Mouse (Mus musculus): ENCODE measurements around the gene Mettl21a. TPM values are rescaled to one million over a fixed set of nuclear protein-coding genes. Genes with fewer than 3 reads are reported as not detected.

Mettl21a gene
- polyA plus RNA-seq, 1 experiment from 2014 or later: 10.2 TPM

DNA sequence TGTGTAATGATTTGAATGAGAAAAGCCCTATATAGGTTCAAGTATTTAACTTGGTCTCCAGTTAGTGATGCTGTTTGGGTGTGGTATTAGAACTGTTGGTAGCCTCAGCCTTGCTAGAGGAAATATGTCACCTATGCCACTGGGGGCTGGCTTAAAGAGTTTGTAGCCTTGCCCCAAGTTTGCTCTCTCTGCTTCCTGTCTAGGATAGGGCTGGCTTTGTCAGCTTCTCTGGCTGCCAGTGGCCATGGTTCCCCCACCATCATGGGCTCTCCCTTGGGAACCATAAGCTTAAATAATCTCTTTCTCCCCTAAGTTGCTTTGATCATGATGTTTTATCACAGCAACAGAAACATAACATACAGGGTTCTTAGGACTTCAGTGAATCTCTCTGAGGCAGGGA, 8.2 kb upstream of the Mettl21a start:
- Histone ChIP-seq H3K4me1 (replicated peaks; ENCODE audit: control insufficient read depth, insufficient read depth, low read length) (no peaks in the 10 kb centered on the region), H3K4me2 (replicated peaks; ENCODE audit: low read depth) (no peak overlapping the region), H3K4me3 (ENCODE audit: low read depth, low read length) (no peak overlapping the region), H3K27me3 (replicated peaks; ENCODE audit: control insufficient read depth, insufficient read depth, low read length) (no peaks in the 10 kb centered on the region), H3K36me3 (ENCODE audit: control insufficient read depth, insufficient read depth) (no peaks in the 10 kb centered on the region), H3K9ac (ENCODE audit: low read depth, low read length) (no peak overlapping the region), H3K9me3 (ENCODE audit: control insufficient read depth) (no peaks in the 10 kb centered on the region), H3K27ac (ENCODE audit: low read depth, low read length) (no peak overlapping the region)
- ATAC-seq: no peak
- no peak for TF ChIP-seq CTCF (IDR thresholded peaks at IDR 0.05; ENCODE audit: low read depth)

DNA sequence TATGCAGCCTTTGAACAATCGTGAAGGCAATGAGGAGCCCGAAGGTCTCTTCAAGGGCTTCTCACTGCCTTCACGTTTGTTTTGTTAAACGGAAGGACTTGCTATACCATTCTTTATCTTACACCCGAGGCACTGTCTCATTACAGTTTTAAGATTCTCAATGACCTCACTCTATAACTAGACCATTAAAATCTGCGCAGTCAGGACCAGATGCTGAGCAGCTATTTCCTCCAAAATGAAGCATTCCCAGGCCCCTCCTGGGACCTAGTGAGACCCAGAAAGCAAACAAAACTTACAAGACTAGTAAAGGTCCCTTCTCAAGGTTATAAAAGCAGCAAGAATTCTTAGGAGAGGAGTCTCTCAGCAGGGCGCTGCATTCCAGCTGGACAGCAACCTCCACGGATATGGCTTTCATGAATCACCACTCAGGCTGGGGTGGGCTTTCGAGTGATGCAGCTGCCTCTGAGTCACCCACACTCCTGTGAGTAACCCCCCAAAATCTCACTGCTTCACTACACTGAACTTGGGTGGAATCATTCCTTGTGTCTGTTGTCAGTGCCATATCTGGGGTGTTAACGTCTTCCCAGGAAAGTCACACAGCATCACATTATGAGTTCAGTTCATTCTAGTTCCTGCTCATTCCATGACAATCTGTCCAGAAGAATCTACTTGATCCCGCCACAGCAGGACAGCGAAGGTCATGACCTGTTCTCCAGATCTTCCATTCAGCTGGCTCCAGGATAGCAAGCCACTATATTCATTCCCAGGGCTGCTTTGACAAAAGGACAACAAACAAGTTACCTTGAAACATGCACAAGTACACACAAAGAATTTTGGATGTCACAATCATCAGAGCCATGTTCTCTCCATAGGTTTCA, 6.8 kb upstream of the Mettl21a start:
- 58% methylated on average over 12 of the region's 12 CpGs for WGBS
- ATAC-seq: no peak
- Histone ChIP-seq H3K4me2 (replicated peaks; ENCODE audit: low read depth) (no peak overlapping the region), H3K4me1 (replicated peaks; ENCODE audit: control insufficient read depth, insufficient read depth, low read length) (no peaks in the 10 kb centered on the region), H3K9ac (ENCODE audit: low read depth, low read length) (no peak overlapping the region), H3K4me3 (ENCODE audit: low read depth, low read length) (no peak overlapping the region), H3K27me3 (replicated peaks; ENCODE audit: control insufficient read depth, insufficient read depth, low read length) (no peaks in the 10 kb centered on the region), H3K27ac (ENCODE audit: low read depth, low read length) (no peak overlapping the region), H3K9me3 (ENCODE audit: control insufficient read depth) (no peaks in the 10 kb centered on the region), H3K36me3 (ENCODE audit: control insufficient read depth, insufficient read depth) (no peaks in the 10 kb centered on the region)
- no peak for TF ChIP-seq CTCF (IDR thresholded peaks at IDR 0.05; ENCODE audit: low read depth)

DNA sequence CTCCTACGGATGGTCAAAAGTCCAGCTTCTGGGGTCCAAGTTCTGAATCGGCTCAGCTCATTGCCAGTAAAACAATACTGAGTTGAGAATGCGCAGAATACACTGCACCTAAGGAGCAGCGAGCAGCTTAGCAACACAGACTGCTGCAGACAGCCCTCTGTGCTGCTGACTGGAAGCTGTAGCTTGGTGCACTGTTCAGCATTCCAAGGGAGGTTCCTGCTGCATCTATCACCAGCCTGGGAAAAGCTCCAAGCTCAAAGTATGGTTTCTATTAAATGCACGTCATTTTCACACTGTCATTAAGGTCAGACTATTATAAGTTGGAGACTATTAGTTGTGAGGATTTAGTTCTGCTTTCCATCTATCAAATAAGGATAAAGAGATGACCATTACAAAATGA, 4.1 kb upstream of the Mettl21a start:
- no peak overlapping the region for H3K4me2 ChIP-seq (replicated peaks; ENCODE audit: low read depth)
- no peak for ATAC-seq

DNA sequence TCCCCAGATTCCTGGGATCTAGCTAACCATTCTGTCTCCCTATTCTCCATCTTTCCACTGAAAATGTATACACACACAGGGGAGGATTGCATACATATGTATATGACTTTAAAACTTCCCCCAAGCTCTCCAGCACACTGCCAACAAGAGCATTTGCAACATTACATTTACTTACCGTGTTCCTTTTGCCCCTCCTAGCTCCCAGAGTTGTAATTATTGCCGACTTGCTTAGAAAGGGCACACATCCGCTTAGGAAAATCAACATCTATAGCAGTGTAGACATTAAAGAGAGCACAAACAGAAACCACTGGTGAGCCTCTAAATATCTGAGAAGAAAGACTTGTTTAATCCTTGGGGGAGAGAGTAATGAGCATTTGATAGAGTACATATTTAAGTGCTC, 1.2 kb upstream of the Mettl21a start:
- H3K9me3 ChIP-seq (ENCODE audit: control insufficient read depth): no peaks in the 10 kb centered on the region
- H3K27me3 ChIP-seq (replicated peaks; ENCODE audit: control insufficient read depth, insufficient read depth, low read length): no peaks in the 10 kb centered on the region
- H3K27ac ChIP-seq (ENCODE audit: low read depth, low read length): peak overlapping the region; percentile 91; the same call in 1 of the 2 replicates
- H3K4me3 ChIP-seq (ENCODE audit: low read depth, low read length): peak overlapping the region; percentile 65
- peak overlapping the region; percentile 75 for H3K4me2 ChIP-seq (replicated peaks; ENCODE audit: low read depth)
- TF ChIP-seq CTCF (IDR thresholded peaks at IDR 0.05; ENCODE audit: low read depth): no peak
- H3K9ac ChIP-seq (ENCODE audit: low read depth, low read length): no peak overlapping the region
- no peak for ATAC-seq
- 25% methylated on average over 3 of the region's 3 CpGs for WGBS
- no peaks in the 10 kb centered on the region for H3K4me1 ChIP-seq (replicated peaks; ENCODE audit: control insufficient read depth, insufficient read depth, low read length)
- H3K36me3 ChIP-seq (ENCODE audit: control insufficient read depth, insufficient read depth): no peaks in the 10 kb centered on the region

More for the DNA sequence above, 4.1 kb upstream of the Mettl21a start:
- 79% methylated on average over 5 of the region's 5 CpGs for WGBS
- H3K9me3 ChIP-seq (ENCODE audit: control insufficient read depth): no peaks in the 10 kb centered on the region
- TF ChIP-seq CTCF (IDR thresholded peaks at IDR 0.05; ENCODE audit: low read depth): no peak
- H3K4me3 ChIP-seq (ENCODE audit: low read depth, low read length): no peak overlapping the region
- no peak overlapping the region for H3K27ac ChIP-seq (ENCODE audit: low read depth, low read length)
- no peaks in the 10 kb centered on the region for H3K4me1 ChIP-seq (replicated peaks; ENCODE audit: control insufficient read depth, insufficient read depth, low read length)
- no peaks in the 10 kb centered on the region for H3K36me3 ChIP-seq (ENCODE audit: control insufficient read depth, insufficient read depth)
- no peaks in the 10 kb centered on the region for H3K27me3 ChIP-seq (replicated peaks; ENCODE audit: control insufficient read depth, insufficient read depth, low read length)
- no peak overlapping the region for H3K9ac ChIP-seq (ENCODE audit: low read depth, low read length)

DNA sequence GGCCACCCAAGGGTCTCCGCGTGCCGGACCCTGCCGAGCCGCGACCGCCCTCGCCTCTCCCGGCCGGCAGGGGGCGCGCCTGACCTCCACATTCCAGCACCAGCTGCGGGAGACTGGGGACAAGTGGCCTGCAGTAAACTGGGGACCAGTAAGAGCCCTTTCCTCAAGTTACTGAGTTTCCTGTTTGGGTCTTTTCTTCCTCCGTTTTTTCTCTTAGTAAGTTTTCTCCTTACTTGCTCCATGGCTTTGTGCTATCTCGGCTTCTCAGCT, 608 bp upstream of the Mettl21a start:
- Histone ChIP-seq H3K4me3 (ENCODE audit: low read depth, low read length) (peak overlapping the region; percentile 65), H3K4me2 (replicated peaks; ENCODE audit: low read depth) (peak overlapping the region; percentile 75), H3K36me3 (ENCODE audit: control insufficient read depth, insufficient read depth) (no peaks in the 10 kb centered on the region), H3K27me3 (replicated peaks; ENCODE audit: control insufficient read depth, insufficient read depth, low read length) (no peaks in the 10 kb centered on the region), H3K9ac (ENCODE audit: low read depth, low read length) (peak overlapping the region; percentile 78), H3K27ac (ENCODE audit: low read depth, low read length) (peak overlapping the region; percentile 91), H3K9me3 (ENCODE audit: control insufficient read depth) (no peaks in the 10 kb centered on the region), H3K4me1 (replicated peaks; ENCODE audit: control insufficient read depth, insufficient read depth, low read length) (no peaks in the 10 kb centered on the region)
- TF ChIP-seq CTCF (IDR thresholded peaks at IDR 0.05; ENCODE audit: low read depth): peak; percentile 97
- WGBS: 0% methylated on average over 15 of the region's 15 CpGs
- ATAC-seq: peak; percentile 76

DNA sequence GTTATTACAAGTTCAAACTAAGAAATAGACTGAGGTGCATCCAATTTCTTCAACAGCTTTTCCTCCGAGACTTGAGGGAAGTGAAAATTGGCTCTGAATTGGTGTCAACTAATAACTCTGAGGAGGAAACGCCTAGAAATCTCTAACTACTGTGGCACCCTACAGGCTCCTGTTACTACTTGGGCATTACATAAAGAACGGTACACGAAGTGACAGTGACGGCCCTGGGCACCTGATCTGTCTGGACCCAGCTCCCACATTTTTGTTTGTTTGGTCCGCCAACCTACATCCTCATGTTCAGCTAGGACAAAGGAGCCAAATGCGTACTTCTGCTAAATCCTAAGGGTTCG, 536 bp downstream of the Mettl21a start:
- H3K4me1 ChIP-seq (replicated peaks; ENCODE audit: control insufficient read depth, insufficient read depth, low read length): no peaks in the 10 kb centered on the region
- H3K27ac ChIP-seq (ENCODE audit: low read depth, low read length): peak overlapping the region; percentile 91; the same call in 1 of the 2 replicates
- TF ChIP-seq CTCF (IDR thresholded peaks at IDR 0.05; ENCODE audit: low read depth): no peak
- H3K9me3 ChIP-seq (ENCODE audit: control insufficient read depth): no peaks in the 10 kb centered on the region
- H3K9ac ChIP-seq (ENCODE audit: low read depth, low read length): peak overlapping the region; percentile 78
- H3K36me3 ChIP-seq (ENCODE audit: control insufficient read depth, insufficient read depth): no peaks in the 10 kb centered on the region
- ATAC-seq: peak; percentile 5; the same call in 1 of the 2 replicates
- H3K4me3 ChIP-seq (ENCODE audit: low read depth, low read length): peak overlapping the region; percentile 65
- no peaks in the 10 kb centered on the region for H3K27me3 ChIP-seq (replicated peaks; ENCODE audit: control insufficient read depth, insufficient read depth, low read length)
- WGBS: 3% methylated on average over 8 of the region's 8 CpGs
- H3K4me2 ChIP-seq (replicated peaks; ENCODE audit: low read depth): peak overlapping the region; percentile 75
